Mouse (Mus musculus): ENCODE results near the gene Atp8a1.

- TF ChIP-seq CTCF (IDR thresholded peaks at IDR 0.05; ENCODE audit: low read depth, low read length) (no peak), POLR2A (IDR thresholded peaks at IDR 0.05; ENCODE audit: insufficient read depth, low read length) (no peak), EP300 (IDR thresholded peaks at IDR 0.05; ENCODE audit: insufficient read depth, low read depth, low read length) (no peak)
Measured at GRCm38 (mm10) chr5:67813334-67813733, 33.9 kb downstream of the Atp8a1 start.
